Mouse (Mus musculus): Measurements from ENCODE around the gene Otog. TPM values are rescaled to one million over a fixed set of nuclear protein-coding genes. Genes with fewer than 3 reads are reported as not detected.

Gene Otog
- polyA plus RNA-seq, 1 experiment = 10.2 TPM

DNA sequence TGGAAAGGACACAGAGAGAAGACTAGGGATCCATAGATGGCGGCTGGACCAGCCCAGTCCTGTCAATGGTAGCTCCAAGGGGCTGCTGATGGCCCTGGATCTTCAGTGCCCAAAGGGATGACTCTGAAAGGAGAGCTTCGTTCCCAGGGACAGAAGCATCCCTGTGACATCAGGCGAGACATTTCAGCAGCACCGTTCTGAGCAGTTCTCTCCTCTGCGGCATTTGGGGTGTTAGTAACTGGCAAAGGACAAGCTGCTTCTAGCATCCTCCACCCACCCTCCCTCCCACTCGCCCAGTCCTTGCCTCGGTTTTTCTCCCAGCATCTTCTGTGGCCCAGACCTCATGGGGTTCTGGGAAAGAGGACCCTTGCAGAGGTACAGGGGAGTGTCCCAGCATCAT, 41.5 kb downstream of the Otog start:
- Histone ChIP-seq H3K79me2 (ENCODE audit: control insufficient read depth, insufficient read depth) (no peaks in the 10 kb centered on the region), H3K36me3 (ENCODE audit: control insufficient read depth, insufficient read depth) (no peaks in the 10 kb centered on the region), H3K4me3 (no peak overlapping the region), H3K4me2 (ENCODE audit: low read depth) (no peak overlapping the region), H3K27me3 (ENCODE audit: control insufficient read depth, insufficient read depth, insufficient read length) (peaks cover under 1% of the 10 kb centered on the region), H3ac (ENCODE audit: control insufficient read depth, insufficient read length) (no peak overlapping the region)
- TF ChIP-seq TCF12 (IDR thresholded peaks at IDR 0.05; ENCODE audit: insufficient read depth, poor library complexity, severe bottlenecking) (no peak), MYOG (IDR thresholded peaks at IDR 0.05; ENCODE audit: control insufficient read depth in 1 of 3, insufficient read depth in 1 of 3, insufficient read length in 2 of 3, low read depth in 2 of 3) (no peak), E2F4 (IDR thresholded peaks at IDR 0.05; ENCODE audit: insufficient read depth) (no peak), CEBPB (IDR thresholded peaks at IDR 0.05; ENCODE audit: insufficient read depth, poor library complexity, severe bottlenecking) (no peak), MAX (IDR thresholded peaks at IDR 0.05; ENCODE audit: low read depth) (no peak), MYOD1 (IDR thresholded peaks at IDR 0.05; ENCODE audit: control insufficient read depth in 1 of 3, insufficient read length in 2 of 3, low read depth in 2 of 3) (no peak), SRF (IDR thresholded peaks at IDR 0.05; ENCODE audit: control insufficient read depth, insufficient read length, low read depth) (no peak), REST (IDR thresholded peaks at IDR 0.05; ENCODE audit: insufficient read depth, insufficient read length) (no peak), POLR2AphosphoS2 (IDR thresholded peaks at IDR 0.05; ENCODE audit: insufficient read length, low read depth) (no peak), USF1 (IDR thresholded peaks at IDR 0.05; ENCODE audit: low read depth) (no peak), TCF3 (IDR thresholded peaks at IDR 0.05; ENCODE audit: insufficient read length, low read depth) (no peak), POLR2A (IDR thresholded peaks at IDR 0.05; ENCODE audit: insufficient read length, low read depth) (no peak)

DNA sequence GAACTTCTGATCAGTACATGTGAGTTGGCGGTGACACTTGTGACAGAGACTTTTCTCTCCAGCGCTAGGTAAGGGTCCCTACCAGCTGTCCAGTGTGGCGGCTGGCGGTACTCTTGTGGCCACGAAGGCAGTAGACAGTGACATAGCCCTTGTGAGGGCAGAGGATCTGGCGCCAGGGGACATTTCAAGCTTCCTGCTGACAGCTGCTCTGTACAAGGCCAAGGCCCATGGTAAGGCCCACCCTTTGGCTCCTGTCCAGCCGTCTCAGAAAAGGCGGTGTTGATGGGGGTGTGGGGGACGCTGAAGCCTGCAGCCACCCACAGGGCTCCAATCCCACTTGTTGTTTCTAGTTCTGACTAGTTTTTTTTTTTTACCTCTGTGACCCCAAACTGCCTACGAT, 42.9 kb downstream of the Otog start:
- Histone ChIP-seq H3ac (ENCODE audit: control insufficient read depth, insufficient read length) (no peak overlapping the region), H3K36me3 (ENCODE audit: control insufficient read depth, insufficient read depth) (no peaks in the 10 kb centered on the region), H3K4me3 (no peak overlapping the region), H3K4me2 (ENCODE audit: low read depth) (peak overlapping the region; percentile 38), H3K27me3 (ENCODE audit: control insufficient read depth, insufficient read depth, insufficient read length) (no peaks in the 10 kb centered on the region), H3K79me2 (ENCODE audit: control insufficient read depth, insufficient read depth) (no peaks in the 10 kb centered on the region)
- TF ChIP-seq REST (IDR thresholded peaks at IDR 0.05; ENCODE audit: insufficient read depth, insufficient read length) = no peak
- peak; percentile 42 for TF ChIP-seq TCF12 (IDR thresholded peaks at IDR 0.05; ENCODE audit: insufficient read depth, poor library complexity, severe bottlenecking)
- TF ChIP-seq MAX (IDR thresholded peaks at IDR 0.05; ENCODE audit: low read depth) = no peak
- TF ChIP-seq SRF (IDR thresholded peaks at IDR 0.05; ENCODE audit: control insufficient read depth, insufficient read length, low read depth) = no peak
- no peak for TF ChIP-seq CEBPB (IDR thresholded peaks at IDR 0.05; ENCODE audit: insufficient read depth, poor library complexity, severe bottlenecking)
- peak in 2 of 3 experiments; percentile 72 to 89 for TF ChIP-seq MYOD1 (IDR thresholded peaks at IDR 0.05; ENCODE audit: control insufficient read depth in 1 of 3, insufficient read length in 2 of 3, low read depth in 2 of 3)
- TF ChIP-seq POLR2AphosphoS2 (IDR thresholded peaks at IDR 0.05; ENCODE audit: insufficient read length, low read depth) = no peak
- TF ChIP-seq E2F4 (IDR thresholded peaks at IDR 0.05; ENCODE audit: insufficient read depth) = no peak
- TF ChIP-seq USF1 (IDR thresholded peaks at IDR 0.05; ENCODE audit: low read depth) = no peak
- TF ChIP-seq TCF3 (IDR thresholded peaks at IDR 0.05; ENCODE audit: insufficient read length, low read depth) = peak; percentile 23
- peak; percentile 68 to 91 (median 78) for TF ChIP-seq MYOG (IDR thresholded peaks at IDR 0.05; ENCODE audit: control insufficient read depth in 1 of 3, insufficient read depth in 1 of 3, insufficient read length in 2 of 3, low read depth in 2 of 3)
- no peak for TF ChIP-seq POLR2A (IDR thresholded peaks at IDR 0.05; ENCODE audit: insufficient read length, low read depth)

DNA sequence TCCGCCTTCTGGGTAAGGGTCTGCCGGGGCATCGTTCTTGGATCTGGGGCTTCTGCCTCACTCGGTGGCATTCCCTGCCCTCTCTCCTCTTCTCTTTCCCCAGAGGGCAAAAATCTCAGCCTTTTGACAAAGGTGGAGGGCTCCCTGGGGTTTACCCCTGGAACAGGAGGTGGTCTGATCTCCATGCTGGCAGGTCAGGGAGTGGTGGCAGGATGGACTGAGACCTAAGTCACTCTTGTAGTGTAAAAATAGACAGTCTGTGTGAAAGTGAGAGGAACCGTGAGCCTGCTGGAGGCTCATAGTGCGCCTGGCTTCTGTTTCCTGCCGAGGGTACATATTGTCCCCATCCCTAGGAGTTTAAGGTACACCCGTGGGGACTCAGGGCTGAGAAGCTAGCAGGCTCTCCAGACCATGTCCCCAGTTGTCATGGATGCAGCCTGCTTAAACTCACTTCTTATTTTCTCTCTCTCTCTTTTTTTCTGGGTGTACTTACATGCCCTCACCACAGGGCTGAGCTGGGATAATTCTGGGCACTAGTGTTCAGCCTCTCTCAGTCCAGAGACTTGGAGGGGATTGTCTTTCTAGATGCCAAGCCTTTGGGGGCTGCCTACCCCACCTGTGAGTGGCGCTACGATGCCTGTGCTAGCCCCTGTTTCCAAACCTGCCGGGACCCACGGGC, 44.5 kb downstream of the Otog start:
- TF ChIP-seq E2F4 (IDR thresholded peaks at IDR 0.05; ENCODE audit: insufficient read depth) (no peak), USF1 (IDR thresholded peaks at IDR 0.05; ENCODE audit: low read depth) (no peak), MYOD1 (IDR thresholded peaks at IDR 0.05; ENCODE audit: control insufficient read depth in 1 of 3, insufficient read length in 2 of 3, low read depth in 2 of 3) (no peak), CEBPB (IDR thresholded peaks at IDR 0.05; ENCODE audit: insufficient read depth, poor library complexity, severe bottlenecking) (no peak), MAX (IDR thresholded peaks at IDR 0.05; ENCODE audit: low read depth) (no peak), TCF3 (IDR thresholded peaks at IDR 0.05; ENCODE audit: insufficient read length, low read depth) (no peak), TCF12 (IDR thresholded peaks at IDR 0.05; ENCODE audit: insufficient read depth, poor library complexity, severe bottlenecking) (no peak), REST (IDR thresholded peaks at IDR 0.05; ENCODE audit: insufficient read depth, insufficient read length) (no peak), POLR2AphosphoS2 (IDR thresholded peaks at IDR 0.05; ENCODE audit: insufficient read length, low read depth) (no peak), SRF (IDR thresholded peaks at IDR 0.05; ENCODE audit: control insufficient read depth, insufficient read length, low read depth) (no peak), POLR2A (IDR thresholded peaks at IDR 0.05; ENCODE audit: insufficient read length, low read depth) (no peak), MYOG (IDR thresholded peaks at IDR 0.05; ENCODE audit: control insufficient read depth in 1 of 3, insufficient read depth in 1 of 3, insufficient read length in 2 of 3, low read depth in 2 of 3) (no peak)
- Histone ChIP-seq H3K36me3 (ENCODE audit: control insufficient read depth, insufficient read depth) (no peaks in the 10 kb centered on the region), H3ac (ENCODE audit: control insufficient read depth, insufficient read length) (no peak overlapping the region), H3K27me3 (ENCODE audit: control insufficient read depth, insufficient read depth, insufficient read length) (no peaks in the 10 kb centered on the region), H3K4me2 (ENCODE audit: low read depth) (peak overlapping the region; percentile 36), H3K4me3 (no peak overlapping the region), H3K79me2 (ENCODE audit: control insufficient read depth, insufficient read depth) (no peaks in the 10 kb centered on the region)

DNA sequence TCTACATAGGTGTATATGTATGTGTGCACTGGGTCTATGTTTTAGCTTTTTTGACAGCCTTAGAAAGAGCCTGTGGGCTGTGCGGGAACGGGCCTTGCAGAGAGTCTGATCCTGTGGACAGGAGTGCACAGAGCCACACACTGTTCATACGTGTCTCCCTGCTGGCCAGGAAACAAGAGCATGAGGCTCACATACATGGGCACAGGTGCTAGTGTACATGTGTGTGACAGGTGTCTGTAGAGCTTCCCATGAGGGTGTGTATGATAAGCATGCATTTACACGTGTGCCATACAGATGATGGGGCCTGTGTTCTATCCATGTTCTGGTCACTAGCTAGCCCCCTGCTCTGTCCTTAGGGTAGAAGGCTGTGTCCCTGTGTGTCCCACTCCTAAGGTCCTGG, 45.6 kb downstream of the Otog start:
- TF ChIP-seq REST (IDR thresholded peaks at IDR 0.05; ENCODE audit: insufficient read depth, insufficient read length) (no peak), MYOG (IDR thresholded peaks at IDR 0.05; ENCODE audit: control insufficient read depth in 1 of 3, insufficient read depth in 1 of 3, insufficient read length in 2 of 3, low read depth in 2 of 3) (no peak), SRF (IDR thresholded peaks at IDR 0.05; ENCODE audit: control insufficient read depth, insufficient read length, low read depth) (no peak), POLR2AphosphoS2 (IDR thresholded peaks at IDR 0.05; ENCODE audit: insufficient read length, low read depth) (no peak), TCF3 (IDR thresholded peaks at IDR 0.05; ENCODE audit: insufficient read length, low read depth) (no peak), USF1 (IDR thresholded peaks at IDR 0.05; ENCODE audit: low read depth) (no peak), POLR2A (IDR thresholded peaks at IDR 0.05; ENCODE audit: insufficient read length, low read depth) (no peak), MYOD1 (IDR thresholded peaks at IDR 0.05; ENCODE audit: control insufficient read depth in 1 of 3, insufficient read length in 2 of 3, low read depth in 2 of 3) (no peak), TCF12 (IDR thresholded peaks at IDR 0.05; ENCODE audit: insufficient read depth, poor library complexity, severe bottlenecking) (no peak), E2F4 (IDR thresholded peaks at IDR 0.05; ENCODE audit: insufficient read depth) (no peak), CEBPB (IDR thresholded peaks at IDR 0.05; ENCODE audit: insufficient read depth, poor library complexity, severe bottlenecking) (no peak), MAX (IDR thresholded peaks at IDR 0.05; ENCODE audit: low read depth) (no peak)
- H3K79me2 ChIP-seq (ENCODE audit: control insufficient read depth, insufficient read depth) = no peaks in the 10 kb centered on the region
- no peaks in the 10 kb centered on the region for H3K36me3 ChIP-seq (ENCODE audit: control insufficient read depth, insufficient read depth)
- H3K4me3 ChIP-seq = no peak overlapping the region
- H3ac ChIP-seq (ENCODE audit: control insufficient read depth, insufficient read length) = no peak overlapping the region
- no peaks in the 10 kb centered on the region for H3K27me3 ChIP-seq (ENCODE audit: control insufficient read depth, insufficient read depth, insufficient read length)
- peak overlapping the region; percentile 36 for H3K4me2 ChIP-seq (ENCODE audit: low read depth)

Data from myocyte (in vitro differentiated cells).